Mouse (Mus musculus): ENCODE data around the gene Pspn. TPM values are rescaled to one million over a fixed set of nuclear protein-coding genes. Genes with fewer than 3 reads are reported as not detected.

Pspn gene
- polyA plus RNA-seq, 2 experiments, result not detected

DNA sequence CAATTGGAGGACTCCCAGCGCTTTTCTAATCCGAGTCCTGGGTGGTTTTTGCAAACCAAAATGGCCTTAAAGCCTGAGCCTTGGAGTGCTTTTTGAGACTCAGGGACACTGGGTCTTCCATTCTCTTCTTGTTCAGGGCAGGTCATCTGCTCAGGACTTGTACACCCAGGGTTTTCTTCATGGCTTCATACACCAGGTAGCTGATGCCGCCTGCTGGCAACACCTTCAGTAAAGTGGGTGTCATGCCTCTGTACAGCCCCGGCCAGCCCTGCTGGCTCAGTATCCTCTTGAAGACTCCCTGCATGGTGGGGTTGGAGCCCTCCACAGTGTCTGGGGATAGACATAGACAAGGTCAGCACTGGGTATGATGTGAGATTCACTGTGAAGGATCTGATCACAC lies 33.0 kb upstream of the Pspn start:
- WGBS, result 87% methylated on average over 4 of the region's 4 CpGs
- H3K4me3 ChIP-seq (replicated peaks; ENCODE audit: low read length), result no peak overlapping the region; the same call in 1 of the 2 replicates
- H3K27me3 ChIP-seq (ENCODE audit: control insufficient read depth, insufficient read depth, low read length), result peaks cover 3% of the 10 kb centered on the region; the same call in 1 of the 2 replicates
- no peaks in the 10 kb centered on the region for H3K9me3 ChIP-seq (ENCODE audit: control insufficient read depth, low read length)
- DNase-seq (ENCODE audit: low spot score) (no peak), ATAC-seq (ENCODE audit: low FRiP score, low read depth) (no peak)
- H3K36me3 ChIP-seq (ENCODE audit: control insufficient read depth, insufficient read depth, low read length), result peaks cover 10% of the 10 kb centered on the region
- H3K27ac ChIP-seq (replicated peaks; ENCODE audit: low read depth, low read length), result no peak overlapping the region
- H3K4me2 ChIP-seq (replicated peaks; ENCODE audit: low read depth, low read length, severe bottlenecking), result no peak overlapping the region
- H3K9ac ChIP-seq (ENCODE audit: low read depth, low read length, severe bottlenecking), result no peak overlapping the region
- TF ChIP-seq POLR2A (IDR thresholded peaks at IDR 0.05; ENCODE audit: borderline replicate concordance, extremely low read depth, insufficient read depth, insufficient read length), result no peak
- peaks cover 14% of the 10 kb centered on the region for H3K4me1 ChIP-seq (ENCODE audit: control insufficient read depth, insufficient read depth, low read length)

- H3K4me2 ChIP-seq (replicated peaks; ENCODE audit: low read depth, low read length, severe bottlenecking), result peak overlapping the region; percentile 64
- peaks cover 14% of the 10 kb centered on the region for H3K4me1 ChIP-seq (ENCODE audit: control insufficient read depth, insufficient read depth, low read length)
- no peaks in the 10 kb centered on the region for H3K27me3 ChIP-seq (ENCODE audit: control insufficient read depth, insufficient read depth, low read length)
- H3K36me3 ChIP-seq (ENCODE audit: control insufficient read depth, insufficient read depth, low read length), result peaks cover 20% of the 10 kb centered on the region
- H3K9ac ChIP-seq (ENCODE audit: low read depth, low read length, severe bottlenecking), result peak overlapping the region; percentile 40; the same call in 1 of the 2 replicates
- DNase-seq (ENCODE audit: low spot score), result peak; percentile 100
- no peaks in the 10 kb centered on the region for H3K9me3 ChIP-seq (ENCODE audit: control insufficient read depth, low read length)
- peak overlapping the region; percentile 94 for H3K4me3 ChIP-seq (replicated peaks; ENCODE audit: low read length)
- peak; percentile 91; the same call in 1 of the 2 replicates for TF ChIP-seq POLR2A (IDR thresholded peaks at IDR 0.05; ENCODE audit: borderline replicate concordance, extremely low read depth, insufficient read depth, insufficient read length)
- ATAC-seq (ENCODE audit: low FRiP score, low read depth), result peak; percentile 97
- H3K27ac ChIP-seq (replicated peaks; ENCODE audit: low read depth, low read length), result peak overlapping the region; percentile 53
- WGBS, result under 1% methylated on average over 38 of the region's 38 CpGs
These were observed 32.0 kb upstream of the Pspn start for GRCm38 (mm10) chr17:57031661-57032420.

DNA sequence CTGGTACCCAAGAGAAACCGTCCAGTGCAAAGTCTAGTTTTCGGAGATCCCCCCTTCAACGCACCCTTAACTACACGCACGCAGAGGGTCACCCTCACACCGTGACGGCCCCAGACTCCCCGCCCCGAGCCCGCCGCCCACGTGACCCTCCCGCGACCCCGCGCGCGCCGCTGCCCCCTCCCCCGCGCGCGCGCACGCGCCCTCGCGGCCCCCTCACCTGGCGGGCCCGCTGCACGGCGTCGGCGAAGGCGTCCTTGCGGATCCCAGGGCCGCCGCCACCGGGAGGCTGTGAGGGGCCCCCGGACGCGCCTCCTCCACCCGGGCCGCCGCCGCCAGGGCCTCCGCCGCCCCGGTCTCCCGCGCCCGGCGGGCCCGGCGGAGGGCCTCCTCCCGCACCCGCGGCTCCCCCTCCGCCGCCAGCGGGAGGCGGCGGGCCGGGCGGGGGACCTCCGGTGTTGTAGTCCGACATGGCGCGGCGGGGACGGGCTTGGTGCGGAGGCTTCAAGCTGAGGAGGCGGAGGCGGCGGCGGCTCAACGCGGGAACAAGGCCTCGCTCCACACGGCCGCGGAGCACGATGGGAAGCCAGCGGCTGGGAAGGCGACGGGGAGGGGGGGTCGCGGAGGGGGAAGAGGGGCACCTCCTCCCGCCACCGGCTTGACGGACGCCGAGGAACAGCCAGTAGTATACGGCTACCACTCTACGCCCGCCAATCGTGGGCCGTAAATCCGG lies 31.3 kb upstream of the Pspn start, which contains the start of gene Khsrp:
Khsrp (minus strand) TSS at position 592 of the 730 bp plus-strand sequence.
- TF ChIP-seq POLR2A (IDR thresholded peaks at IDR 0.05; ENCODE audit: borderline replicate concordance, extremely low read depth, insufficient read depth, insufficient read length), result peak; percentile 54; the same call in 1 of the 2 replicates

GRCm38 (mm10) chr17:57029691-57030090 lies 29.9 kb upstream of the Pspn start:
- 31% methylated on average over 8 of the region's 8 CpGs for WGBS
- Histone ChIP-seq H3K9ac (ENCODE audit: low read depth, low read length, severe bottlenecking) (peak overlapping the region; percentile 100), H3K27me3 (ENCODE audit: control insufficient read depth, insufficient read depth, low read length) (no peaks in the 10 kb centered on the region), H3K4me1 (ENCODE audit: control insufficient read depth, insufficient read depth, low read length) (peaks cover 14% of the 10 kb centered on the region), H3K27ac (replicated peaks; ENCODE audit: low read depth, low read length) (no peak overlapping the region), H3K4me3 (replicated peaks; ENCODE audit: low read length) (peak overlapping the region; percentile 94), H3K36me3 (ENCODE audit: control insufficient read depth, insufficient read depth, low read length) (peaks cover 41% of the 10 kb centered on the region), H3K4me2 (replicated peaks; ENCODE audit: low read depth, low read length, severe bottlenecking) (peak overlapping the region; percentile 96), H3K9me3 (ENCODE audit: control insufficient read depth, low read length) (no peaks in the 10 kb centered on the region)
- TF ChIP-seq POLR2A (IDR thresholded peaks at IDR 0.05; ENCODE audit: borderline replicate concordance, extremely low read depth, insufficient read depth, insufficient read length), result no peak
- DNase-seq (ENCODE audit: low spot score) (no peak), ATAC-seq (ENCODE audit: low FRiP score, low read depth) (no peak)

More for the DNA sequence above, 31.3 kb upstream of the Pspn start, which contains the start of gene Khsrp:
- Histone ChIP-seq H3K27me3 (ENCODE audit: control insufficient read depth, insufficient read depth, low read length) (no peaks in the 10 kb centered on the region), H3K4me2 (replicated peaks; ENCODE audit: low read depth, low read length, severe bottlenecking) (peak within 1 kb of the TSS; percentile 96), H3K9ac (ENCODE audit: low read depth, low read length, severe bottlenecking) (peak within 1 kb of the TSS; percentile 100), H3K27ac (replicated peaks; ENCODE audit: low read depth, low read length) (peak within 1 kb of the TSS; percentile 94), H3K9me3 (ENCODE audit: control insufficient read depth, low read length) (no peaks in the 10 kb centered on the region), H3K36me3 (ENCODE audit: control insufficient read depth, insufficient read depth, low read length) (peaks cover 27% of the 10 kb centered on the region), H3K4me3 (replicated peaks; ENCODE audit: low read length) (peak within 1 kb of the TSS; percentile 94), H3K4me1 (ENCODE audit: control insufficient read depth, insufficient read depth, low read length) (peaks cover 14% of the 10 kb centered on the region)
- WGBS, result 1% methylated on average over 37 of the region's 99 CpGs
- DNase-seq (ENCODE audit: low spot score) (peak; percentile 9), ATAC-seq (ENCODE audit: low FRiP score, low read depth) (no peak)

DNA sequence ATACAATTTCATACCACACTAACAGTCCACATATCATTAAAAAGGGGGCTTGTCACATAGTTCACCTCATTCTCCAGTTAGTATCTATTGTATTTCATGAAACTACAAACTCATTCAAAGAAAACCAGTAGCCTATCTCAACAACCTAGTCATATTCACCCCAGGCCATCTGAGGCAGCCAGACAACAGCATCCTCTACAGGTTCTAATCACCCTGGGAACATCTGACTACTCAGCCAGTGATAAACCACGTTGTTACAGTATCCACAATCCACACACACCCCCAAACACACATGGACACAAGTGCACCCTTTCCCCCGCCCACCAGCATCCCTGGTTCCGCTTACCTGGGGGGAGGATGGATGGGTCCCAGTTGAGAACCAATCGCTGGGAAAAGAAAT lies 27.7 kb upstream of the Pspn start:
- Histone ChIP-seq H3K4me3 (replicated peaks; ENCODE audit: low read length) (no peak overlapping the region), H3K36me3 (ENCODE audit: control insufficient read depth, insufficient read depth, low read length) (peaks cover 63% of the 10 kb centered on the region), H3K4me2 (replicated peaks; ENCODE audit: low read depth, low read length, severe bottlenecking) (no peak overlapping the region), H3K9me3 (ENCODE audit: control insufficient read depth, low read length) (no peaks in the 10 kb centered on the region), H3K27me3 (ENCODE audit: control insufficient read depth, insufficient read depth, low read length) (no peaks in the 10 kb centered on the region), H3K27ac (replicated peaks; ENCODE audit: low read depth, low read length) (no peak overlapping the region), H3K4me1 (ENCODE audit: control insufficient read depth, insufficient read depth, low read length) (peaks cover 14% of the 10 kb centered on the region), H3K9ac (ENCODE audit: low read depth, low read length, severe bottlenecking) (no peak overlapping the region)
- DNase-seq (ENCODE audit: low spot score) (no peak), ATAC-seq (ENCODE audit: low FRiP score, low read depth) (no peak)
- no peak for TF ChIP-seq POLR2A (IDR thresholded peaks at IDR 0.05; ENCODE audit: borderline replicate concordance, extremely low read depth, insufficient read depth, insufficient read length)
- WGBS, result 93% methylated on average over 4 of the region's 4 CpGs

Data from limb, embryonic 14.5 days (tissue).